Mouse (Mus musculus) lung, embryonic 15.5 days (tissue): ENCODE data around the gene Glp2r. TPM values are rescaled to one million over a fixed set of nuclear protein-coding genes. Genes with fewer than 3 reads are reported as not detected.

ENCODE experiments used
- ATAC-seq: fragments of 200-750 bp; cut with Nextera tagmentation; 2 replicates; pipeline ENCODE4 v1.8.0; 2017; ENCODE audit warnings: moderate number of reproducible peaks, borderline replicate concordance; ENCODE audit not compliant: low FRiP score, low TSS enrichment; ENCODE audit errors: extremely low read depth
- H3K27ac ChIP-seq: fragments of 300-500 bp; sonication (generic); 2 replicates; pipeline ENCODE4 v1.5.1; 2015; ENCODE audit warnings: moderate library complexity, mild to moderate bottlenecking, inconsistent platforms
- H3K27me3 ChIP-seq: fragments of 300-500 bp; sonication (generic); 2 replicates; pipeline ENCODE4 v1.6.1; 2015; ENCODE audit warnings: inconsistent platforms
- H3K36me3 ChIP-seq: fragments of 300-500 bp; sonication (generic); 2 replicates; pipeline ENCODE4 v1.6.1; 2015; ENCODE audit warnings: inconsistent platforms
- H3K4me1 ChIP-seq: fragments of 300-500 bp; sonication (generic); 2 replicates; pipeline ENCODE4 v1.6.1; 2015; ENCODE audit warnings: inconsistent platforms
- H3K4me2 ChIP-seq: fragments of 300-500 bp; sonication (generic); 2 replicates; pipeline ENCODE4 v1.6.1; 2015; ENCODE audit warnings: inconsistent platforms, mild to moderate bottlenecking, moderate library complexity
- H3K4me3 ChIP-seq: fragments of 300-500 bp; sonication (generic); 2 replicates; pipeline ENCODE4 v1.5.1; 2015; ENCODE audit warnings: mild to moderate bottlenecking, inconsistent platforms
- H3K9ac ChIP-seq: fragments of 300-500 bp; sonication (generic); 2 replicates; pipeline ENCODE4 v1.6.1; 2015; ENCODE audit warnings: inconsistent platforms
- H3K9me3 ChIP-seq: fragments of 300-500 bp; sonication (generic); 2 replicates; pipeline ENCODE4 v1.6.1; 2016; ENCODE audit warnings: inconsistent platforms
- WGBS: fragments of 180-500 bp; shearing (Covaris S2); methylation state at CpG from one replicate; pipeline ENCODE4 v1.1.7; 2015; 5-methylcytosine and 5-hydroxymethylcytosine counted together
- polyA plus RNA-seq: library from polyadenylated mRNA; unstranded; fragments of >200 nt; fragmentation: Nextera tagmentation; extraction: Ambion mirVana; gene quantifications from 2 replicates; pipeline ENCODE4 v1.2.1, GENCODE M21; 2015

Glp2r gene
- polyA plus RNA-seq: 0.13 and 0.37 TPM in 2 replicates

DNA sequence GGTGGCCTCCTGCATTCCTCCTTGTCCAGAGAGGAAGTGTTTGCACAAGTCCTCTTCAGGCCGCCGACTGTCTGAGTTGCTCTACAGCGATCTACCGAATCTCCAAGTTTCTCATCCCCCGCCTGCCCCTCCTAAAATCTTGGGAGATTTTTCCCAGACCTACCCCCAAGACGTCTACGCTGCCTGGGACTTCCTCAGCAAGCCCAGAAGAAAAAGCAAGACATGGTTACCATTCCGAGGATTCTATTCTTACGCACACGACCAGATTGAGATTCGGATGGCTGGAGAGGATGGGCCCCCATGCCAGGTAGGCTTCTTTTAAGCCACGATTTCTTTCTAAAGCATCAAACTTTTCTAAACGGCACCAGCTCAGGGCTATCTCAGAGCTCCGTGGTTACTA lies at the start of gene Glp2r:
Gene Glp2r, minus strand, starts transcription at position 101 of the 400 bp plus-strand sequence.
- 59% methylated on average over 14 of the region's 14 CpGs for WGBS
- H3K27me3 ChIP-seq: no peaks in the 10 kb centered on the region
- no peak within 1 kb of the TSS for H3K27ac ChIP-seq

DNA sequence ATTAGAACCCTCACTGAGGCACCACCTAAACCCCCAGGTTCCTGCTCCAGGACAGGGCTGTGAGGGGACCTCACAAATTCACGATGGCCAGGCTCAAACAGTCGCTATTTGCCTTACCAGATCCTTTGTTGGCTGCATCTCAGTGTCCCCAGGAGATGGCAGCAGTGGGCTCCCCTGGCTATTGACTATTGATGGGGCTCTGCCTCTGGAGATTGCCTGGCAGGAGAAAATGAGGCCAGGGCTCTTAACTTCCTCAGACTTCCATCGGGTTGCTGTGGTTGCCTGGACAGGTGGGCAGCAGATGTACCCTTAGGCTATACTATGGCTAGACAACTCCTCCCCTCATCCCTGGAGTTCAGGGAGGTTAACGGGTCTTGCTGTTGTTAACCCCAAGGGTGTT lies 49.3 kb upstream of the Glp2r start:
- no peak overlapping the region for H3K4me2 ChIP-seq

More for the DNA sequence above, at the start of gene Glp2r:
- Histone ChIP-seq H3K4me3 (no peak within 1 kb of the TSS), H3K36me3 (no peaks in the 10 kb centered on the region), H3K9me3 (no peaks in the 10 kb centered on the region), H3K4me2 (no peak within 1 kb of the TSS), H3K4me1 (no peaks in the 10 kb centered on the region), H3K9ac (no peak within 1 kb of the TSS)
- ATAC-seq: no peak

GRCm38 (mm10) chr11:67819604-67820003 lies 48.7 kb upstream of the Glp2r start:
- no peaks in the 10 kb centered on the region for H3K36me3 ChIP-seq
- ATAC-seq: no peak
- H3K4me1 ChIP-seq: peaks cover 2% of the 10 kb centered on the region; the same call in 1 of the 2 replicates
- WGBS: 8% methylated on average over 5 of the region's 5 CpGs
- no peak overlapping the region for H3K27ac ChIP-seq
- H3K9ac ChIP-seq: no peak overlapping the region
- no peaks in the 10 kb centered on the region for H3K9me3 ChIP-seq
- H3K4me2 ChIP-seq: peak overlapping the region; percentile 39
- no peak overlapping the region for H3K4me3 ChIP-seq
- no peaks in the 10 kb centered on the region for H3K27me3 ChIP-seq

More for the DNA sequence above, 49.3 kb upstream of the Glp2r start:
- 27% methylated on average over 4 of the region's 4 CpGs for WGBS
- no peaks in the 10 kb centered on the region for H3K27me3 ChIP-seq
- H3K36me3 ChIP-seq: no peaks in the 10 kb centered on the region
- H3K9me3 ChIP-seq: no peaks in the 10 kb centered on the region
- no peak for ATAC-seq
- H3K4me1 ChIP-seq: peaks cover 2% of the 10 kb centered on the region; the same call in 1 of the 2 replicates
- no peak overlapping the region for H3K4me3 ChIP-seq
- H3K9ac ChIP-seq: no peak overlapping the region
- H3K27ac ChIP-seq: no peak overlapping the region

GRCm38 (mm10) chr11:67811535-67811934 lies 40.6 kb upstream of the Glp2r start:
- H3K36me3 ChIP-seq: no peaks in the 10 kb centered on the region
- H3K4me1 ChIP-seq: no peaks in the 10 kb centered on the region
- 65% methylated on average over 6 of the region's 6 CpGs for WGBS
- H3K27ac ChIP-seq: no peak overlapping the region
- H3K9ac ChIP-seq: no peak overlapping the region
- no peaks in the 10 kb centered on the region for H3K27me3 ChIP-seq
- no peaks in the 10 kb centered on the region for H3K9me3 ChIP-seq
- H3K4me2 ChIP-seq: no peak overlapping the region
- no peak overlapping the region for H3K4me3 ChIP-seq
- no peak for ATAC-seq

DNA sequence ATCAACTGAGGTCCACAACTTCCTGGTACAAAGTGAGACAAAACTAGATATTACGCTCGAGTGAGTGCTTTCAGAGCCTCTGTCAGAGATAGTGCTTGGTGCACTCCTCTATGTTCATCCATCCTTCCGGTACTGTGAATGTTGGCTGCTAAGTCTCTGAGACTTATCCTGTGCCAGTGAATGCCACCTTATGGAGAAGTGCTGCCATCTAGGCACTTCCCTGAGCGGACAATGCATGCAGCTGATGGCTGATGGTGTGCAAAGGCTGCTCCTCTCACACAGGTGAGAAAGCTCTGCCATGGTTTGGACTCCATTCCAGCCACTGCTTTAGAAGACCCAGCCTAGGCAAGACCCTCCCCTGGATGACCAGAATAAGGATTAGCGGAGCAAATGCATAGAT lies 37.1 kb upstream of the Glp2r start:
- Histone ChIP-seq H3K27ac (no peak overlapping the region), H3K9ac (no peak overlapping the region), H3K27me3 (no peaks in the 10 kb centered on the region), H3K4me2 (no peak overlapping the region), H3K4me3 (no peak overlapping the region), H3K36me3 (no peaks in the 10 kb centered on the region), H3K9me3 (no peaks in the 10 kb centered on the region), H3K4me1 (no peaks in the 10 kb centered on the region)
- no peak for ATAC-seq
- 75% methylated on average over 5 of the region's 5 CpGs for WGBS

DNA sequence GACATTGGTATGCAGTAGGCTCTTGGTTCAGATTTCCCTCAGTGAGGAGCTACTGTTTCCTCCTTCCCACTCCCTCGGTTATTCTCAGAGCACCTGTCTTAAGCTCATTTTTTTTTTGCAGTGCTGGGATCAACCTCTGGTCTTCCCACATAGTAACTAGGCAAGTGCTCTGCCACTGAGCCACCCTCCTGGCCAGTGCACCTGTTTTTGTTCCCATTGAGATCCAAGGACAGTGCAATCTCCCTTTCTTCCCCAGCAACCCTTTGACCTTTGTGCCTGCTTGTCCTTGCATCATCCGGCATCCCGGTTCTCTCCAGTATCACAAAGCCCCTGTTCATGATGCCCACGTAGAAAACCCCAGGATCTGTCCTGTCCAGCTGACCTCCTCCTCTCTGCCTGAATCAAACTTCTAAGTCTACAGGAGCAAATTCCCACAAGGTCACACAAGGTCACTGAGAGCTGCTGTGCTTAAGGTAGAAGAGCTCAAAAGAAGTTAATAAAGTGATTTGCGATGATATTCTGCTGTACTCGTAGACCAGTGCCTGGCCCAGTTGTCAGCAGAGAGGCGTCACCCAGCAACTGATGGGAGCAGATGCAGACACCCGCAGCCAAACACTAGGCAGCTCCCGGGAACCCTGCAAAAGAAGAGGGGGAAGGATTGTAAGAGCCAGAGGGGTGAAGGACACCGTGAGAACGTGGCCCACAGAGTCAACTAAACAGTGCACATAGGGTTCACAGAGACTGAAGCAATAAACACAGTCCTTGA lies 36.1 kb upstream of the Glp2r start:
- WGBS: 68% methylated on average over 11 of the region's 11 CpGs
- no peak overlapping the region for H3K27ac ChIP-seq
- no peaks in the 10 kb centered on the region for H3K27me3 ChIP-seq
- H3K4me2 ChIP-seq: no peak overlapping the region
- no peak overlapping the region for H3K4me3 ChIP-seq
- H3K9me3 ChIP-seq: no peaks in the 10 kb centered on the region
- H3K9ac ChIP-seq: no peak overlapping the region
- no peak for ATAC-seq
- no peaks in the 10 kb centered on the region for H3K36me3 ChIP-seq
- no peaks in the 10 kb centered on the region for H3K4me1 ChIP-seq

- Histone ChIP-seq H3K9ac (no peak overlapping the region), H3K36me3 (no peaks in the 10 kb centered on the region), H3K27me3 (no peaks in the 10 kb centered on the region), H3K4me1 (no peaks in the 10 kb centered on the region), H3K27ac (no peak overlapping the region), H3K4me2 (no peak overlapping the region), H3K4me3 (no peak overlapping the region), H3K9me3 (no peaks in the 10 kb centered on the region)
- WGBS: 90% methylated on average over 1 of the region's 1 CpGs
- no peak for ATAC-seq
Measured at GRCm38 (mm10) chr11:67805538-67805937, 34.6 kb upstream of the Glp2r start.

DNA sequence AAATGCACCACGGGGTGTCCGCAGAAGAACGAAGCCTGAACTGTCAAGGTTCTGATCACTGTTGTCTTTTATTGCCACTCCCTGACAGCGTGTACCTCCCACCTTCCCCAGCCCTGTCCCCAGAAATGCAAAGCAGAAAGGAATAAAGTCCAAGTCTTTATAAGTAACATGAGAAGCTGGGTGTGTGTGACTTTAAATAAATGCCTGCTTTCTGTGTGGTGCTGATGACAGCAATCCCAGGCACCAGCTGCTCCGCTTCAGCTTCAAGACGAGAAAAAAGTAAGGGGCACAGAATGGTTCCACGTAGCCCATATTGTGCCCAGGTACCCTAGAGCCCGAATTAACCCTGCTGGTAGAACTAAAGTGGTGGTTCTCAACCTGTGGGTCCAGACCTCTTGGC lies 30.2 kb upstream of the Glp2r start:
- Histone ChIP-seq H3K27ac (no peak overlapping the region), H3K4me3 (no peak overlapping the region), H3K9ac (no peak overlapping the region), H3K27me3 (no peaks in the 10 kb centered on the region), H3K9me3 (no peaks in the 10 kb centered on the region), H3K4me1 (no peaks in the 10 kb centered on the region), H3K36me3 (no peaks in the 10 kb centered on the region), H3K4me2 (no peak overlapping the region)
- no peak for ATAC-seq
- 54% methylated on average over 8 of the region's 8 CpGs for WGBS

DNA sequence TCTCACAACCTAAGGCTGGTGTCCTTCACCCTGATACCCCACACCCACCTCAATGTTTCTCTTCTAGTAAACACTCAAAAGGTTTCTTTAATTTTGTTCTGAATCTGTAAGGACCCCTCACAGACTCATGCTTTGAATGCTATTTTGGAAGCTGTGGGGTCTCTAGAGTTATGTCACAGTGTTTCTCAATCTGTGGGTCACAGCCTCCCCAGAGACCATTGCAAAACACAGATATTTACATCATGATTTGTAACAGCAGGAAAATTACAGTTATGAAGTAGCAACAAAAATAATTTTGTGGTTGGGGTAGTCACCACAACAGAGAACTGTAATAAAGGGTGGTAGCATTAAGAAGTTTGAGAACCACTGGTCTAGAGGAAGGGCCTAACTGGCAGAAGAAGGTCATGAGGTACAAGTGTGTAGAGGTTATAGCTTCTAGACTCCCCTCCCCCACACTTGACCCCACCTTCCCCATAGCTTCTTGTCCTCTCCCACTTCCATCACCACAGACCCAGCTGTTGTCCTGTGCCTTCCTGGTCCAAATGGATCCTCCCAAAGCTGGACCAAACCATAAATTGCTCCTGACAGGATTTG lies 29.3 kb upstream of the Glp2r start:
- no peaks in the 10 kb centered on the region for H3K27me3 ChIP-seq
- no peak for ATAC-seq
- H3K4me3 ChIP-seq: no peak overlapping the region
- no peaks in the 10 kb centered on the region for H3K36me3 ChIP-seq
- H3K9me3 ChIP-seq: no peaks in the 10 kb centered on the region
- no peak overlapping the region for H3K9ac ChIP-seq
- no peak overlapping the region for H3K4me2 ChIP-seq
- no peaks in the 10 kb centered on the region for H3K4me1 ChIP-seq
- no peak overlapping the region for H3K27ac ChIP-seq

DNA sequence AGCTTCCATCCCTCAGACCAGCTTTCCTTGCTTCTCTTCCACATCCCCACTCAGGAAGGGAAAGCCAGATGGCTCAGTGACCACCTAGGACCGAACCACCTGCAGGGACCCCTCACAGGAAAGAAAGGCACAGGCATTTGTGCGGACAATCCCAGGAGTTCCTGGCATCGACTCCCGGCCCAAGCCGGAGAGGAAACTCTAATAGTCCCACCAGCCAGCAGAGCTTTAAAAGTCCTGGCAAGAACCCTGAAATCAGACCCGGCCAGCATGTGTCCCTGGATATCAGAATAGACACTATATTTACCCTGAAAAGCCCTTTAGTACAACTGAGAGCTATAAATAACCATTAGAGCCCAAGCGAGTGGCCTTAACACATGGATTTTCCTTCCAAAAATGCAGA lies 27.0 kb upstream of the Glp2r start, which contains the start of gene Dhrs7c:
Gene Dhrs7c, plus strand, starts transcription at position 257 of the 400 bp plus-strand sequence.
- H3K4me3 ChIP-seq: no peak within 1 kb of the TSS
- H3K4me1 ChIP-seq: no peaks in the 10 kb centered on the region
- no peaks in the 10 kb centered on the region for H3K9me3 ChIP-seq
- H3K27ac ChIP-seq: no peak within 1 kb of the TSS
- H3K36me3 ChIP-seq: no peaks in the 10 kb centered on the region
- H3K27me3 ChIP-seq: no peaks in the 10 kb centered on the region
- no peak within 1 kb of the TSS for H3K9ac ChIP-seq
- H3K4me2 ChIP-seq: no peak within 1 kb of the TSS
- 66% methylated on average over 7 of the region's 7 CpGs for WGBS
- no peak for ATAC-seq

DNA sequence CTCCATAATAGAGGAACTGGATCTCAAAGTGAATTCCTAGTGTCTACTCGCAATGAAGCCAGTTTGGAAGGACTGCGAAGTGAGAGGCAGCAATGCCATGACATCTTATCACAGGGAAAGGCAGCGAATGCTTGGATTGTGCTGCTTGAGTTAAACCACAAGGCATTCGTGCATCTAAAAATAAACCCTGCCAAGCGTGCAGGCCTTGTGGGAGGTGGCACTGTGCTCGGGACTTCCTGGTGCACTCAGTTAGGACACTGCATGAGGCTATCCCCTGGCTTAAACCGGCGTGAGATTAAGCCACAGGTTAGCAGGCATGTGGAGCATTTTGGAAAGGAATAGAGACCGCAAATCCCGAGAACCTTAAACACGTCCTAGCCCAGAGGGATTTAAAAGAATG lies 19.2 kb upstream of the Glp2r start:
- ATAC-seq: no peak
- 65% methylated on average over 11 of the region's 11 CpGs for WGBS
- Histone ChIP-seq H3K4me3 (no peak overlapping the region), H3K36me3 (no peaks in the 10 kb centered on the region), H3K27me3 (no peaks in the 10 kb centered on the region), H3K9ac (no peak overlapping the region), H3K4me1 (no peaks in the 10 kb centered on the region), H3K27ac (no peak overlapping the region), H3K9me3 (no peaks in the 10 kb centered on the region), H3K4me2 (no peak overlapping the region)

DNA sequence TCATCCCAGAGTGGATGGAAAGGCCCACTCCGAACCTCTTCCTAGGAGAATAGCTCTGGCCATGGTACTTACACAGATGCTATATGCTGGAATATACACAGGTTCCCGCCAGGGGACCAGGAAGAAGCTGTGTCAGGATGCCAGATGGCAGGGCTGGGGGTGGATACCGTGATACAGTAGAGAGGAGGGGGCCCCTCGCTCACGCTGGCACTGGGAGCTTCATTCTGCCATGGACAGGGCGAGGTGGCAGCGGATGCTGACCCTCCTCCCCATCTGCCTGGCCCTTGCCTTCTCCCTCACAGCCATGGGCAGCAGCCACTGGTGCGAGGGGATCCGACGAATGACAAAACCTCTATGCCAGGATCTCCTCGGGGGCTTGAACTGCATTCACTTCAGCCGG lies 3.4 kb upstream of the Glp2r start, which contains the start of gene Gsg1l2:
Gene Gsg1l2, plus strand, starts transcription at position 230 of the 400 bp plus-strand sequence.
- no peaks in the 10 kb centered on the region for H3K27me3 ChIP-seq
- H3K9me3 ChIP-seq: no peaks in the 10 kb centered on the region
- no peak within 1 kb of the TSS for H3K4me2 ChIP-seq
- no peaks in the 10 kb centered on the region for H3K36me3 ChIP-seq
- no peaks in the 10 kb centered on the region for H3K4me1 ChIP-seq
- 77% methylated on average over 12 of the region's 12 CpGs for WGBS
- no peak for ATAC-seq
- no peak within 1 kb of the TSS for H3K27ac ChIP-seq
- no peak within 1 kb of the TSS for H3K9ac ChIP-seq
- no peak within 1 kb of the TSS for H3K4me3 ChIP-seq
